Mouse (Mus musculus) C2C12 (cell line): ENCODE results near the gene Rnf31.

Experiments used
- CTCF ChIP-seq: IDR thresholded peaks from one replicate; pipeline ENCODE4 v1.5.1; 2011; ENCODE audit not compliant: control insufficient read depth, insufficient read depth, insufficient read length
- FOSL1 ChIP-seq: IDR thresholded peaks from one replicate; pipeline ENCODE4 v1.8.0; 2011; ENCODE audit warnings: mild to moderate bottlenecking, low read length; ENCODE audit not compliant: poor library complexity, insufficient read depth, severe bottlenecking
- MAX ChIP-seq: IDR thresholded peaks from one replicate; pipeline ENCODE4 v1.6.1; 2011; ENCODE audit warnings: mild to moderate bottlenecking, control low read depth
- MYOD1 ChIP-seq: IDR thresholded peaks from one replicate; pipeline ENCODE4 v1.6.1; 2011; ENCODE audit warnings: low read depth; ENCODE audit not compliant: control insufficient read depth, insufficient read length
- MYOG ChIP-seq: IDR thresholded peaks from one replicate; pipeline ENCODE4 v1.6.1; 2011; ENCODE audit not compliant: control insufficient read depth, insufficient read length; ENCODE audit errors: extremely low read depth
- USF1 ChIP-seq: IDR thresholded peaks from one replicate; pipeline ENCODE4 v1.6.1; 2011; ENCODE audit warnings: low read depth, mild to moderate bottlenecking, control low read depth, moderate library complexity

GRCm38 (mm10) chr14:55550191-55550590 is 41.3 kb upstream of the Rnf31 start:
- no peak for TF ChIP-seq MAX
- no peak for TF ChIP-seq CTCF
- TF ChIP-seq USF1, result no peak
- no peak for TF ChIP-seq FOSL1
- TF ChIP-seq MYOG, result no peak
- TF ChIP-seq MYOD1, result no peak
